In genomic region chr10:3740148-3740503, GRCm38 (mm10) we compare ENCODE assay signal across 8 mouse cellular contexts. TPM values are rescaled to one million over a fixed set of nuclear protein-coding genes. Genes with fewer than 3 reads are reported as not detected.
DNase-seq lines count a peak whose midpoint lies in the region; ATAC-seq and TF ChIP-seq lines count a peak whose summit lies in the region.

TSS of gene Plekhg1 (plus strand) at chr10:3740364.

- TF ChIP-seq CTCF in gastrocnemius, adult 2 months (IDR thresholded peaks at IDR 0.05): peak; percentile 64
- TF ChIP-seq CTCF in left cerebral cortex, adult 2 months (IDR thresholded peaks at IDR 0.05): peak; percentile 59

- no peaks in the 10 kb centered on the region for H3K9me3 ChIP-seq in hindbrain, embryonic 14.5 days (ENCODE audit: control insufficient read depth, low read length)

- H3K36me3 ChIP-seq in hindbrain, embryonic 14.5 days (replicated peaks; ENCODE audit: control insufficient read depth, insufficient read depth): no peaks in the 10 kb centered on the region

- no peaks in the 10 kb centered on the region for H3K27me3 ChIP-seq in hindbrain, embryonic 14.5 days (ENCODE audit: control insufficient read depth, insufficient read depth, low read length)

- peak within 1 kb of the TSS; percentile 93 for H3K4me3 ChIP-seq in gastrocnemius, adult 2 months
- peak within 1 kb of the TSS; percentile 44 for H3K4me3 ChIP-seq in hindbrain, embryonic 14.5 days (replicated peaks; ENCODE audit: low read length)
- peak within 1 kb of the TSS; percentile 55 for H3K4me3 ChIP-seq in left cerebral cortex, adult 2 months

- peak; percentile 49 for DNase-seq in WW6 (ENCODE audit: low read depth, low spot score)
- peak; percentile 73 to 83 for DNase-seq in cerebellum, postnatal 10 days
- DNase-seq in gastrocnemius, adult 2 months: peak; percentile 89
- DNase-seq in hindbrain, embryonic 14.5 days (ENCODE audit: low spot score): peak; percentile 74
- peak; percentile 63 to 66 for DNase-seq in left cerebral cortex, adult 2 months (ENCODE audit: extremely low spot score in 1 of 2, low spot score in 2 of 2)
- DNase-seq in lung, postnatal 36 days: peak; percentile 84
- DNase-seq in retina, postnatal 7 days (ENCODE audit: low read depth, low spot score): peak; percentile 76
- peak; percentile 68 to 78 for DNase-seq in urinary bladder, postnatal 36 days (ENCODE audit: low spot score in 2 of 2)

- H3K4me2 ChIP-seq in hindbrain, embryonic 14.5 days (replicated peaks): peak within 1 kb of the TSS; percentile 84

- intact Hi-C loops in gastrocnemius, adult 2 months (cut with DNase I): loop anchor here (1.0 to 5.0 kb wide), 2 partner anchors 168 to 202 kb away; no protein-coding TSS in a partner anchor
- intact Hi-C loops in left cerebral cortex, adult 2 months (cut with DNase I): loop anchor here (2.0 to 5.0 kb wide), 3 partner anchors 167 to 205 kb away; no protein-coding TSS in a partner anchor

- WGBS in hindbrain, embryonic 14.5 days: 0% methylated on average over 24 of the region's 29 CpGs

- ATAC-seq in hindbrain, embryonic 14.5 days (ENCODE audit: low FRiP score): peak; percentile 88

- peak within 1 kb of the TSS; percentile 58 for H3K9ac ChIP-seq in hindbrain, embryonic 14.5 days

- H3K4me1 ChIP-seq in hindbrain, embryonic 14.5 days (replicated peaks; ENCODE audit: control insufficient read depth, insufficient read depth, low read length): no peaks in the 10 kb centered on the region

- H3K27ac ChIP-seq in gastrocnemius, adult 2 months: peak within 1 kb of the TSS; percentile 91
- peak within 1 kb of the TSS; percentile 54 for H3K27ac ChIP-seq in hindbrain, embryonic 14.5 days
- peak within 1 kb of the TSS; percentile 91 for H3K27ac ChIP-seq in left cerebral cortex, adult 2 months

RNA-seq across cellular contexts. Expression of gene Plekhg1, which starts in this region (rescaled TPM):
- total RNA-seq in gastrocnemius, adult 2 months (2021): 1 to 10 TPM; 2.7 to 4.9 TPM
- 9.1 and 10.3 TPM in 2 replicates for polyA plus RNA-seq in hindbrain, embryonic 14.5 days (2014; fragmentation: Nextera tagmentation; extraction: Ambion mirVana)
- total RNA-seq in left cerebral cortex, adult 2 months (2021): 10 to 100 TPM in 1 of 2 experiments, 1 to 10 TPM in 1; 7.4 to 10.8 TPM

Comparison
In these comparisons a context has a peak if more than half of its experiments do, and no peak if none do; other contexts are left out.
1. Peak in every context shown above with its lines: DNase-seq, ATAC-seq, H3K4me3 ChIP-seq and H3K27ac ChIP-seq.